Mouse (Mus musculus) skeletal muscle tissue, adult 2 months (tissue): Measurements from ENCODE around the gene Atrn.
A peak's percentile ranks its signal among the peaks of the same experiment; 100 is the strongest.

ENCODE experiments used
- DNase-seq: peaks from one replicate; pipeline ENCODE4 v3.0.0-alpha.2; 2012; ENCODE audit warnings: low read depth, low spot score

Atrn gene

GRCm38 (mm10) chr2:131038675-131039074, 132.4 kb downstream of the Atrn start:
- DNase-seq, result no peak

- DNase-seq, result no peak
These were observed 134.8 kb downstream of the Atrn start for GRCm38 (mm10) chr2:131040854-131041825.

DNA sequence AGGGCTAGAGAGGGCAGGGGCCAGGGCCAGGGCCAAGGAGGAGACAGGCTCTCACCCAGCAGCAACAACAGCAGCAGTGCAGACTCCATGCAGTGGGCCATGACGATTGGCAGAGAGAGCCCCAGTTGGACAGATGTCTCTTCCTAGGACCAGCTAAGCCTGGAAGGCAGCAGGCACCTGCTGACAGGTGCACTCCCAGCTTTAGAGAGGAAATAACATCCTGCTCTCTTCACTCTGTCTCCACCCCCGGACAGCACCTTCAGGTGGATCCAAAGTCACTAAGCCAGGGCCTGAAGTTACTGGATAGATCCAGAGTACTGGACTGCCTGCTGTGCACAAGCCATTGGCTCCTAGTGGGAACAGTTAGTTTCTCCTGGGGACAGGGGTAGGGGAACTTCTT, 136.7 kb downstream of the Atrn start, which contains the start of gene Gfra4:
TSS of gene Gfra4 (minus strand) at position 101 of the 400 bp plus-strand sequence.
- no peak for DNase-seq

DNA sequence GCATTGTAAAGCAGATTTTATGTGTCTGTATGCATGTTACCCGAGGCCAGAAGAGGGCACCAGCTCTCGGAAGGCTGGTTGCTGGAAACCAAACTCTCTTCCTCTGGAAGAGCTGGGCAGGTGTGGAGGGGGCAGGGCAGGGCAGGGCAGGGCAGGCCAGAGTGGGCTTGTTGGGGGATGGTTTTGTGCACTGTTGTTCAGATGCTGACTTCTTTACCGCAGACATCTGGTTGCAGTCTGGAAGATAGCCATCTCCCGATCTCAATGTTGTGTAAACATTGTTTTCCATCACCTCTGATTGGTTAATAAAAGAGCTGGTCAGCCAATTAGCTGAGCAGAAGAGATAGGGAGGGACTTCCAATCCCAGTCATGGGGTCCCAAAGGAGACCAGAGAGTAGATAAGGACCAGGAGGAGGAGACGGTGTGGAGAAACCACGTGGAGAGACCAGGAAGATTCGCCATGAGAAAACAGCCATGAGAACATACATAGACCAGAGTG, 138.1 kb downstream of the Atrn start:
- no peak for DNase-seq

GRCm38 (mm10) chr2:131044989-131045720, 138.9 kb downstream of the Atrn start:
- no peak for DNase-seq

DNA sequence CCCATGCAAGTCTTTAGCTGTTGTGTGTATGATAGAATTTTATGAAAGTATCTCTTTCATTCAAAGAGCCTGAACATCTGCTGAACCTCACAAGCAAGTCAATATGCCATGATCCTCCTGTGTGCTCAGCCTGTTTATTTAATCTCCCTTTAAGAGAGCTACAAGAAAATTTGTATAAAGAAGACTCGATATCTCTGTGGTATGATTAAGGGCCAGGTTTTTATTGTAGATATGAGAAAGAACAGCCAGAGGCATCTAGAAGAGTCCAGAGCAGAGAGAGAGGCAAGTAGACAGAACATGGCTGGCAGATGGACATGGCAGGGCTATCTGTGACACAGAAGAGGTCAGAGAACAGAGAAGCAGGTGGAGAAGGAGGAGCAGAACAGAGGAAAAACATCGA, 139.7 kb downstream of the Atrn start:
- no peak for DNase-seq

DNA sequence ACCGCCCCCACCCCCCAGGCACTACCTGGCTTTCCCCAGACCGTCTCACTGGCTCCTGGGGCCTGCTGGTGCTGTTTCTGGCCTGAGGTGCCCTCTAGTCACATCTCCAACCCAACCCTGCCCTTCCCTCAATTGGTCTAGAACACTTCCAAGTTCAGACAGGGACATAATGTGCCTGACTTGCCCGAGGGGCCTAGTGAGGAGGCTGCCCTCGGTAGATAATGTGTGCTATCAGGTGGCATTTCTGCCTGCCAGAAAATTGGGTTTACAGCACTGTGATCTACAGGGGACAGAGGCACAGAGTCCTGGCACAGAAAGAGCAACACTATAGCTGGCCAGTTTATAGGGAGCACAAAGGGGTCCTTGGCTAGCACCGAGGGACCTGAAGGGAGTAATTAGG, 145.7 kb downstream of the Atrn start:
- no peak for DNase-seq

DNA sequence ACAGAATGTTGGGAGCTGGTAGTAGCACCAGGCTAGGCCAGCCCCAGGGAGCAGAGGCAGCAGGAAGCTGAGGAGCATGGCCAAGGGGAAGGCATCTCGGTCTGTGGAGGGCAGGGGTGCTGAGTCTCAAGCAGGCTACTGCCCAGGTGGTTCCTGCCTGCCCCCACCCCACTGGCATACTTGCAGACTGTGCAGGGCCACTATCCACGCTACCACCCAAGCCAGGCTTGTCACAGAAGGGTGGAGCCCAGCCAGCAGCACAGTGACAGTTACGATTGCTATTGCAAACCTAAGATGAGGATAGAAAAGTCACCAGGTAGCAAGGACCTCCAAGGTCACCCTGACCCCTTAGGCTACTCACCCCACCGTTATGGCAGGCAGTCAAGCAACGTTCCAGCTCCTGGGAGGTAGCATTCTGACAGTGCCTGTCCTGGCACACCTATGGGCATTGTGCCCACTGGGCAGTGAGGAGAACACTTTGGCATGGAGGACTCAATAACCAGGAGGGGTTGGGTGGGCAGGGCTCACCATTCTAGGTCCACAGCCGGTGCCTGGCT, 146.6 kb downstream of the Atrn start:
- no peak for DNase-seq

DNA sequence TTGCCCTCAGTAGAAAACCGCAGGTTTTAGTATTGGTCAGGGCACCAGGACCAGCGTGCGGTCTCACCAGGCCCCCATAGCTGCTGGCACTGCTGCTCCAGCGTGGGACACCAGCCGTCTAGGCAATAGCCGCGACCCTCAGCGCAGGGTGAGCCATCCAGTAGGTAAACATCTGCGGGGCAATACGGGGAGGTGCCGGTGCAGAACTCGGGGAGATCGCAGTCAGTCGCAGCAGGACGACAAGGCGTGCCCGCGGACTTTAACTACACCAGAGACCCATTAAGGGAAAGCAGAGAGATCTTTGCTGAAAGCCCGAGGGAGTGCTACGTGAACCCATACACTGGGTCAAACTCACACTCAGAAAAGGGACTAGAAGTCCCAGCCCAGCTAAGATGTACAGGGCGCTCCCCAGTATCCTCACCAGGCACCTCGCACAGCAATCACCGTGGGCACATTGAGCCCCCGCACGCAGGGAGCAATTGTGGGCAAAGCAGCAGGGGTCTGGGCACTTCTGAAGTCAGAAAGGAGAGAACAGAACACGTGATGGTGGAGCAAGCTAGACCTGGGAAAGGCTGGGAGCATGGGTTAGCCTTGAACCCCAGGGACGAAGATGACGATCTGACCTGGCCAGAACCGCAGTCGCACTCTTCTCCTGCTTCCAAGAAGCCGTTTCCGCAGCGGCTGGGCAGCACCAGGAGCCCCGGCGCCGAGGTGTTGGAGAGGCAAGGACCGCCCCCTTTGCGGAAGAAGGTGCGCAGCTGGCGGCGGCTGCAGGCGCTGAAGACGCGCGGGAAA, 147.8 kb downstream of the Atrn start:
- DNase-seq, result no peak

- no peak for DNase-seq
These were observed 148.5 kb downstream of the Atrn start for GRCm38 (mm10) chr2:131054646-131055264.

DNA sequence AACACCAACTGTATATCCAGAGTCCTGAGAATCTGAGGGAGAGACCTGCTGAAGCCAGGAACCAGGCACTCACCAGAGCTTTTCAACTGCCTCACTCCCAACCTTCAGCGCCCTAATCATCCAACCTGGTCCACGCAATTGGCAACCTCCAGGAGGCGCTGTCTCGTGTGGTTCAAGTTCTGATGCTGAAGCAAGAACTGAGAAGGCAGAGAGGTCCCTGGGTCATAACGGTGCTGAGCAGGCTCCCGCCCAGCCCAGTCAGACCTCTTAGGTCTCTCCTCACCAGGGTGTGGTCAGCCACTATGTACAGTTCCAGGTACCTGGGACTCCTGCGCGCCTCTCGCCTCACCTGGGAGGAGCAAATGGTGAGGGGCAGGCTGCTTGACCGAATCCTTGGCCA, 149.3 kb downstream of the Atrn start:
- DNase-seq, result no peak

DNA sequence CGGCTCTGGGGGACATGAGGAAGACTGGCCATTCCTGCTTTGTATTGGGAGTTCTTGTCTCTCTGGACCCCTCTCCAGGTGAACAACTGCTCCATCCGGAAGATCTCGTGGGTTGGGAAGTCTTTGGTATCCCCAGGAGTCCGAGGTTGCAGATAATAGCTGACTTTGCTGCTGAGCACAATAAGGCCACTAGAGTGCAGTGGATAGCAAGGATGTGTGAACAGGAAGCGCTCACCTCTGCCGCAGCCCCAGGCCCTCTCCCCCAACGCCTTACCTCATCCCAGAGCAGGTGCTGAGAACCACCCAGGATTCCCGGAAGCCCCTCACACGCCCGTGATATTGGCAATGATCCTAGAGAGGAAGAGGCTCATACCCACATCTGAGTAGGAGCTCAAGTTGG, 149.9 kb downstream of the Atrn start:
- no peak for DNase-seq

DNA sequence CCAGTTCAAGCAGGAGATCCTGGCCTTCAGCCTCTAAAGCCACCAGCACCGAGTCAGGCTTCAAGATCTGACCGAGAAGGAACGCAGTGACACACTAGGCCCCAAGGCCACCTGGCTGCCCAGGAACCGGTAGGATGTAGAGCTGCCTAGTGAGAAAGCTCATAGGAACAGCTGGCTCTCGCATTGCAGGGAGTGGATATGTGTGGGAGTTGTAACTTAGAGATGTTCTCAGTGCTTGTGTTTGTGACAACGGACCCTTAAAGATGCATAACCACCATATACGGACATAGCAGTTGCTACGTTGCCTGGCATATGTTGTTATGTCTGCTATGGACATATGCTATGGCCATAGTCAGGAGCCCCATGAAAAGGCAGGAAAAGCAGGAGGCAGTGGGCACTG, 152.4 kb downstream of the Atrn start:
- no peak for DNase-seq

- peak; percentile 91 for DNase-seq
These were observed 153.1 kb downstream of the Atrn start for GRCm38 (mm10) chr2:131059377-131059776.

DNA sequence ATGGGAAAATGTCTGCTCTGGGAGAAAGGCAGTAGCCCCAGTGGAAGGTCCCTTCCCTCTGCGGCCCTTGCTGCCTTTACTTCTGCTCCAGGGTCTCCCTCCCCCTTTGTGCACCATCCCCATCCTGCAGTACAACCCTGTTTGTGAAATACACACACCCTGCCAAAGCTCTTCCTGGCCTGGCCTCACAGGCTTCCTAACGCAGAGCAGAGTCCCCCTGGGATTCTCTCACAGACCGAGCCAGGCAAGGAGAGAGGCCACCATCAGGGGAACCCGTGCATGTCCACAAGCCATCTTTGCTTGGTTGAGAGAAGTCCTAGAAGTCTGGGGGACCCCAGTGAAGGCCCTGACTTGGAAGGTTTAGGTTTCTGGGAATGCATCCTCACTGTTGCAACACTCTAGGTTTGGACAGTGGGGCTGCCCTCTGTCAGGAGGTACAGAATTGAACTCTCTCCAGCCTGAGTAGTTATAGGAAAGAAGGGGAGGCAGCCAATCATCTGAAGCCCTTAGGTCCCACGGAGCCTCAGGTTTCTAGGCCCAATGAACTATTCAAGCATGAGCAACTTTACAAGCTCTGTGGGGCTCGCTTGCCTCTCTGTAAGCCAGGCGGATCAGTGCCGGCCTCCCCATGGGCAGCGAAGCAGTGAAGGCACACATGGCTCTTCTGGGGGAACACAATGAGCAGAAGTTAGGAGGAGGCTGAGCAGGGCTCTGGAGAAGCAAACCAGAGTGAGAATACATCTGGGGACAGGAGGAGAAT, 153.7 kb downstream of the Atrn start:
- DNase-seq, result peak; percentile 68

DNA sequence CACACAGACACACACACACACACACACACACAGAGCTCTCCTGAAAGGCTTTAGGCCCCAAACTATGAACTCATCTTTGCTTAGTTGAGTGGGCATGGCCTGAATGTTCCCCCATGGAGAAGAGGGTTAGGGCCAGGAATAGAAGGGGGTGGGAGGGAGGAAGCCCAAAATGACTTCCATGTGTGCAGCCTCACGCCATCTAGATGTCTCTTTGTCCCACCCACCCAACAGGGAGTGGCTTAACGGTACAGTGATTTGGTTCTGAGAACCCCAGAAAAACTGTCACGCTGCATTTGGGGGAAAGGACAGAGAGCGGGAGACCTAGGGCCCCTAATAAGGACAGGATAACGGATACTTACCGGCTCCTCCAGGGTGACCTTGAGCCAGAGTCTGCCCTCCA, 154.5 kb downstream of the Atrn start:
- peak; percentile 63 for DNase-seq

GRCm38 (mm10) chr2:131061607-131062006, 155.3 kb downstream of the Atrn start:
- DNase-seq, result peak; percentile 48

- no peak for DNase-seq
These were observed 157.1 kb downstream of the Atrn start, which contains the start of gene Adam33 for GRCm38 (mm10) chr2:131063404-131063864. Gene Adam33, minus strand, starts transcription at chr2:131063814.

GRCm38 (mm10) chr2:131066342-131066741, 160.0 kb downstream of the Atrn start:
- no peak for DNase-seq

DNA sequence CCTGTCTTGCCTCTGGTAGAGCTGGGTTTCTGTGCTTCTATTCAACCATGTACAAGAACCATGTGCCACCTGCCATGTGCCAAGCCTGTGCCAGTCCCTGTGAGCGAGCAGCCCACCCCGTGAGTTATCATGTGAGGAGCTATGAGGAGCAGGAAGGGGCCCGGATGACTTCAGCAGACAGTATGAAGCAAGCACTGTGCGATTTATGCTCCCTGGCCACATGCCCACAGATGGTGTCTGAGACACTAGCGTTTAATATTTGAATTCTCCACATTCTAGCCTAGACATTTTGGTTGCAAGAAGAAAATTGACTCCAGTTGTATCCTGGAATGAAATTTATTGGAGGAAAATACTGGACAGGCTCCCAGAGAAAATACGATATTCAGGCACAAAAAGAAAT, 161.2 kb downstream of the Atrn start:
- no peak for DNase-seq
